Mouse (Mus musculus): ENCODE data around the gene Zfp941.

DNA sequence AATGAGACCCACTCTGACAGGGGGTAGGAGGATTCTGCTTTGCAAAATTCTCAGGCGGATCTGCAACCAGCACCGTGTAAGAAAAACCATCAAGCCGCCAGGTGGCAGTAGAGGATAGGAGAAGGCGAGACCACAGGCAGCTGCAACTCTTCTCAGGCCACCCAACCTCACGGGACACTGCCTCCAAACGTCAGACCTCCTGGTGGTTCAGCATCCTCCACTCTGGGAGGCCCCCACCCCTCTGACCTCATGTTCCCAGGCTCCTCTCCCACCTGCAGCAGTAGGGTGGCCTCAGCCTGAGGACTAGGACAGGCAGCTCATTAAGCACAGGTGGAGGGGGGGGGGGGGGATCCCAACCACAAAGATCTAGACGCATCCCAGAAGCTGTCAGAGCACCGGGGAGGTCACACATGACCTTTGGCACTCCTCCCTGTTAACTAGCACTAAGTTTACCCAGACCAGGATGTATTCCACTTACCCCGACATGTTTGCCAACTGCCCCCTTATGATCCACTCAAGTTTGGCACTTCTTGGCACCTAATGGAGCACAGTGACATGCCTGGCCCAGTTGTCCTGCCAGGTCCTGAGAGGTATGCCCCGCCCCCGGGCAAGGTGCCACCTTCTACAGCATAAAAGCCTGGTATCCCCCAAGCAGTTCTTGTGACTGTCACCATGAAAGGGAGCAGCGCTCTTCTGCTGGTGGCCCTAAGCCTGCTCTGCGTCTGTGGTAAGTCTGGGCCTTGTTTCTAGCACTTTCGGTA lies 23.1 kb upstream of the Zfp941 start, which contains the start of gene Scgb1c1:
- TF ChIP-seq CTCF (conservative IDR thresholded peaks at IDR 0.05; ENCODE audit: low read length), result peak; percentile 62
- no peak for TF ChIP-seq POU5F1 (IDR thresholded peaks at IDR 0.05; ENCODE audit: borderline replicate concordance, low read length)
- no peak for TF ChIP-seq NANOG (IDR thresholded peaks at IDR 0.05; ENCODE audit: borderline replicate concordance, low read length)

Data from E14TG2a.4 (cell line).